Mouse (Mus musculus): ENCODE data around the gene Apba2.

- no peak for TF ChIP-seq CTCF (IDR thresholded peaks at IDR 0.05; ENCODE audit: insufficient read depth, low read length)
- no peak for TF ChIP-seq POLR2A (IDR thresholded peaks at IDR 0.05; ENCODE audit: borderline replicate concordance, extremely low read depth, low read depth, low read length)
Observed at GRCm38 (mm10) chr7:64451861-64452382, 49.6 kb upstream of the Apba2 start.

Data from lung, adult 2 months (tissue).